Mouse (Mus musculus) lung, adult 2 months (tissue): ENCODE data around the gene Mcts2.

Experiments
- CTCF ChIP-seq: fragments of 200-500 bp; IDR thresholded peaks from 2 replicates; pipeline ENCODE4 v1.5.1; 2011; ENCODE audit warnings: mild to moderate bottlenecking, low read length, control low read depth; ENCODE audit not compliant: insufficient read depth
- POLR2A ChIP-seq: fragments of 200-500 bp; IDR thresholded peaks from 2 replicates; pipeline ENCODE4 v1.6.1; 2011; ENCODE audit warnings: low read depth, mild to moderate bottlenecking, control low read depth, low read length, borderline replicate concordance; ENCODE audit errors: extremely low read depth

DNA sequence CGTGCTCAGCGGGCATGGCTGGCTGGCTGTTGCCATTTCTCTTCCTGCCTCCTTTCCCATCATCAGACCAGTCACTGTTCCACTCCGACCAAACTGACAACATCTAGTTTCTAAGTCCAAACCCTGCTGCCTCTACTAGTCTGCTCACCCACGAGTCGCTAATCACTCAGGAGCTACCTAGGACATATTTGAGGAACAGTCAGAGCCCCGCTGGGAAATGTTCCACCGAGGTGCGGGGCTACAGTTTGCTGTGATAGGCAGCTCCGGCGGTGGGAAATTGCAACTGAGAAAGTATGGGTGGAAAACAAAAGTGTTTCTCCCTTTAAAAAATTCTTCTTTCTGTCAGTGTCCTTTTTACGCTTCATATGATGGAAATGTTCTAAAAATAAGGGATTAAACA is 30.8 kb downstream of the Mcts2 start:
- TF ChIP-seq CTCF, result no peak
- no peak for TF ChIP-seq POLR2A
